Mouse (Mus musculus): ENCODE measurements around the gene Pam.

The Pam gene

GRCm38 (mm10) chr1:97915726-97916125 lies 179.7 kb downstream of the Pam start:
- no peak for DNase-seq (ENCODE audit: low spot score in 2 of 2)

- DNase-seq (ENCODE audit: low spot score in 2 of 2): no peak
Measured at GRCm38 (mm10) chr1:97910874-97911273, 184.6 kb downstream of the Pam start.

GRCm38 (mm10) chr1:97909561-97909960 lies 185.9 kb downstream of the Pam start:
- no peak for DNase-seq (ENCODE audit: low spot score in 2 of 2)

GRCm38 (mm10) chr1:97908736-97909135 lies 186.7 kb downstream of the Pam start:
- DNase-seq (ENCODE audit: low spot score in 2 of 2): no peak

GRCm38 (mm10) chr1:97903912-97904460 lies 191.5 kb downstream of the Pam start:
- no peak for DNase-seq (ENCODE audit: low spot score in 2 of 2)

- DNase-seq (ENCODE audit: low spot score in 2 of 2): no peak
Measured at GRCm38 (mm10) chr1:97902830-97903229, 192.6 kb downstream of the Pam start.

GRCm38 (mm10) chr1:97900559-97901153 lies 194.8 kb downstream of the Pam start:
- DNase-seq (ENCODE audit: low spot score in 2 of 2): no peak

- DNase-seq (ENCODE audit: low spot score in 2 of 2): no peak
Measured at GRCm38 (mm10) chr1:97887511-97887910, 207.9 kb downstream of the Pam start.

GRCm38 (mm10) chr1:97883498-97883897 lies 211.9 kb downstream of the Pam start:
- DNase-seq (ENCODE audit: low spot score in 2 of 2): no peak

GRCm38 (mm10) chr1:97877037-97877436 lies 218.4 kb downstream of the Pam start:
- no peak for DNase-seq (ENCODE audit: low spot score in 2 of 2)

- no peak for DNase-seq (ENCODE audit: low spot score in 2 of 2)
Measured at GRCm38 (mm10) chr1:97873490-97874054, 221.9 kb downstream of the Pam start.

- no peak for DNase-seq (ENCODE audit: low spot score in 2 of 2)
Measured at GRCm38 (mm10) chr1:97872493-97872892, 223.0 kb downstream of the Pam start.

GRCm38 (mm10) chr1:97872072-97872471 lies 223.4 kb downstream of the Pam start:
- no peak for DNase-seq (ENCODE audit: low spot score in 2 of 2)

- no peak for DNase-seq (ENCODE audit: low spot score in 2 of 2)
Measured at GRCm38 (mm10) chr1:97864135-97864534, 231.3 kb downstream of the Pam start.

- no peak for DNase-seq (ENCODE audit: low spot score in 2 of 2)
Measured at GRCm38 (mm10) chr1:97863140-97863539, 232.3 kb downstream of the Pam start.

GRCm38 (mm10) chr1:97862734-97863133 lies 232.7 kb downstream of the Pam start:
- DNase-seq (ENCODE audit: low spot score in 2 of 2): no peak

- DNase-seq (ENCODE audit: low spot score in 2 of 2): no peak
Measured at GRCm38 (mm10) chr1:97854256-97854655, 241.2 kb downstream of the Pam start.

- no peak for DNase-seq (ENCODE audit: low spot score in 2 of 2)
Measured at GRCm38 (mm10) chr1:97851601-97852175, 243.8 kb downstream of the Pam start.

- no peak for DNase-seq (ENCODE audit: low spot score in 2 of 2)
Measured at GRCm38 (mm10) chr1:97848601-97849241, 246.7 kb downstream of the Pam start.

GRCm38 (mm10) chr1:97843220-97843992 lies 252.0 kb downstream of the Pam start:
- no peak for DNase-seq (ENCODE audit: low spot score in 2 of 2)

- DNase-seq (ENCODE audit: low spot score in 2 of 2): no peak
Measured at GRCm38 (mm10) chr1:97834354-97834822, 261.1 kb downstream of the Pam start.
